Comparison of ENCODE assay signal across 8 mouse cellular contexts in the genomic region with DNA sequence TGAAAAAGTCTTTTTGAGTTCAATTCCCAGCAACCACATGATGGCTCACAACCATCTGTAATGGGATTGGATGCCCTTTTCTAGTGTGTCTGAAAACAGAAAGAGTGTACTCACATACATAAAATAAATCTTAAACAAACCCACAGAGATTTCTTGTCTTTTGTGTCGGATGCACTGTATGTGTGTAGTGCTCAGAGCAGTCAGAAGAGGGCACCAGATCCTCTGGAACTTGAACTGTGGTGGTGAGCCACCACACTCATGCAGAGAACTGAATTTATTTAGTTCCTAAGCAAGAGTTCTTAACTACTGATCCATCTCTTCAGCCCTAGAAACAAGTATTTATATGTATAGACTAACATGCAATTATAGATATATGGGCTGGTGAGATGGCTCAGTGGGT. TPM values are rescaled to one million over a fixed set of nuclear protein-coding genes. Genes with fewer than 3 reads are reported as not detected.
DNase-seq lines count a peak whose midpoint lies in the region.

No protein-coding gene starts in this region.

- intact Hi-C loops in heart, postnatal 14 days (cut with DNase I): loop anchor here (10.0 kb wide), 1 partner anchor 49 kb away; a partner anchor contains a TSS
- intact Hi-C loops in heart, postnatal 25 days (cut with DNase I): loop anchor here (5.0 kb wide), 1 partner anchor 79 kb away; no protein-coding TSS in a partner anchor

- DNase-seq in heart, postnatal 14 days: peak; percentile 25 to 55
- DNase-seq in heart, postnatal 25 days (ENCODE audit: low spot score): no peak
- DNase-seq in urinary bladder, postnatal 14 days (ENCODE audit: low spot score): peak; percentile 45
- no peak for DNase-seq in urinary bladder, postnatal 10 days (ENCODE audit: low spot score)
- DNase-seq in c-Kit-positive CD71-positive TER-119-negative erythroid progenitor cells, embryonic 14.5 days (ENCODE audit: low read depth): peak; percentile 37
- peak; percentile 47 for DNase-seq in kidney, postnatal 14 days
- DNase-seq in right cerebral cortex, postnatal 4 days: peak; percentile 38
- DNase-seq in ovary, postnatal 36 days (ENCODE audit: low spot score): no peak

RNA-seq across cellular contexts. Expression of a gene that starts 4.3 kb away (rescaled TPM):
- 1,000 to 10,000 TPM; 1,504 to 1,510 TPM for total RNA-seq in heart, postnatal 14 days (2021)
- total RNA-seq in heart, postnatal 25 days (2021): 1,000 to 10,000 TPM; 1,628 to 1,660 TPM

RNA-seq across cellular contexts. Expression of a gene that starts 35.1 kb away (rescaled TPM):
- 10 to 100 TPM; 29.2 to 31.5 TPM for total RNA-seq in heart, postnatal 14 days (2021)
- 10 to 100 TPM; 23.2 to 28.1 TPM for total RNA-seq in heart, postnatal 25 days (2021)

RNA-seq across cellular contexts. Expression of a gene that starts 49.2 kb away (rescaled TPM):
- total RNA-seq in heart, postnatal 14 days (2021): 10 to 100 TPM; 38.4 to 45.4 TPM
- total RNA-seq in heart, postnatal 25 days (2021): 10 to 100 TPM; 37.4 to 38.3 TPM

Comparison
In these comparisons a context has a peak if more than half of its experiments do, and no peak if none do; other contexts are left out.
1. DNase-seq: peak in heart, postnatal 14 days (2 of 2), urinary bladder, postnatal 14 days (single experiment), c-Kit-positive CD71-positive TER-119-negative erythroid progenitor cells, embryonic 14.5 days (single experiment), kidney, postnatal 14 days (single experiment) and right cerebral cortex, postnatal 4 days (single experiment); none in heart, postnatal 25 days (single experiment), urinary bladder, postnatal 10 days (single experiment) and ovary, postnatal 36 days (single experiment).